Mouse (Mus musculus): Measurements from ENCODE around the gene Ces1b.
A peak's percentile ranks its signal among the peaks of the same experiment; 100 is the strongest.

The Ces1b gene

DNA sequence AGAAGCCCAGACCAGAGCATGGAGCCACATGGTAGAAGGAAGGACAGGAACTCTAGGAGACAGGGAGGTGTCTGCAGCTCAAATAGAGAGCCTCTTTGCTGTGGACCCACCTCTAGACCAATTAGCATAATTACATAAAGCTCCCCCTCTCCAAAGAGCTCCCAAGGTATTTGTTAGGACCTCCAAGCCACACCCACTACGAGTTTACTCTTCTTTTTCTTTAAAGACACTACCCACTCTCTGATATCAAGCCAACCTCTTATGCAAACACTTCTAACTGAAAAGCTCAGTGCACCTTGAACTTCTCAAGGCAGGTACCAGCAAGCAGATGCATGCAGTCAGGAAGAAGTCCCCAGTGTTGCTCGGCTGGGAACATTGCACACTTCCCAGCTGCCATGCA is at the start of gene Ces1b:
Ces1b (minus strand) TSS at position 131 of the 400 bp plus-strand sequence.
- no peak for DNase-seq

DNA sequence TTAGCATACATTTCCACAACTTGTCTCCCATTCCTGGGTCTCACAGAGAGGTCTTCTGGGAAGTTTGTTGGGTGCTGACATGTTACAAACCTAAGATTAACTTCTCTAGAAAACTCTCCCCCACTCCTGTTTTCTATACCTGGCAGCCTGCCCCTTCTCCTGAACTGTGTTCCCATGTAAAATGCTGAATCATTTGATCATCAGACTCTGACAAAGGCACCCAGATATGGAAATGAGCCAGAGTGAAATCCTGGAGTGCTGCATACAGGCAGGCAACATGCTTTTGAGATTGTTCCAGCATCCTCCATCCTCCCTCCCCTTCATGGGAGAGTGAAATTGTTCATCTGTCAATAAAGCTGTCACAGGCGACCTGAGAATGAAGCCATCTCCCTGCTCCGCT is 46.7 kb upstream of the Ces1b start:
- DNase-seq: peak; percentile 2

GRCm38 (mm10) chr8:93122005-93122404 is 42.2 kb upstream of the Ces1b start:
- DNase-seq: no peak

- DNase-seq: peak; percentile 44
These were observed 15.6 kb upstream of the Ces1b start for GRCm38 (mm10) chr8:93095376-93095775.

DNA sequence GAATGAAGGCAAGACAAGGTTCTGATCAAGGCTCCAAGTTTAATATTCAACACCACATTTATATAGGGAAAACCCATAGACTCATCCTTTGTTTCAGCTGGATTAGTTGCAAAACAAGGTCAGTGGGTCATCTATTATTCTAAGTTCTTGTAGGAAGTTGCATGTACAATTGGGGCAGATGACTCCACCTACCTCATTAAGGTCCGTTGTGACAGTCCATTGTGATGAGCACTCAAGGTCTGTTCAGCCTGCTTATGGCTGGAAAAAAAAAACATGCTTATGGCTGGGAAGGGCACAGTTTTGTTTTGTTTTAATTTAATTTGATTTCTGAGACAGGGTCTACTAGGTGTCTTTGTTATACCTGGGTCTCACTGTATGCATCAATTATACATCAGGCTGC is 11.5 kb upstream of the Ces1b start:
- DNase-seq: no peak

GRCm38 (mm10) chr8:93088686-93089122 is 8.9 kb upstream of the Ces1b start:
- no peak for DNase-seq

GRCm38 (mm10) chr8:93088193-93088592 is 8.4 kb upstream of the Ces1b start:
- DNase-seq: no peak

GRCm38 (mm10) chr8:93075251-93075650 is 4.6 kb downstream of the Ces1b start:
- DNase-seq: no peak

- no peak for DNase-seq
These were observed 16.2 kb downstream of the Ces1b start for GRCm38 (mm10) chr8:93063416-93064117.

DNA sequence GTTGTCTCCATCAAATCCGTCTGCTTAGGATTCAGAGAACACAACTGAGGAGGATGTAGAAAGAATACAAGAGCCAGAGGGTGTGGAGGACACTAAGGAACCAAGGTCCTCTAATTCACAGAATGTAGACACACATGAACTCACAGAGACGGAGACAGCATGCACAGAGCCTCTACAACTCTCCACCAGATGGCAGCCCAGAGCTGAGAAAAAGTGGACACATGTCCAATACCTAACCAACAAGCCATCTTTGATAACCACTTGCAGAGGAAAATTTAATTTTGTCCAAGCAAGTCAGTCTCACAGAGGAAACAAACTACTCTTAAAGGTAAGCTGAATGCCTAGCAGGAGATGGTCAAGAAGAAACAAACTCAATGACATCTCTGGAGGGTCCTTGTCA is 20.6 kb downstream of the Ces1b start:
- peak; percentile 56 for DNase-seq

DNA sequence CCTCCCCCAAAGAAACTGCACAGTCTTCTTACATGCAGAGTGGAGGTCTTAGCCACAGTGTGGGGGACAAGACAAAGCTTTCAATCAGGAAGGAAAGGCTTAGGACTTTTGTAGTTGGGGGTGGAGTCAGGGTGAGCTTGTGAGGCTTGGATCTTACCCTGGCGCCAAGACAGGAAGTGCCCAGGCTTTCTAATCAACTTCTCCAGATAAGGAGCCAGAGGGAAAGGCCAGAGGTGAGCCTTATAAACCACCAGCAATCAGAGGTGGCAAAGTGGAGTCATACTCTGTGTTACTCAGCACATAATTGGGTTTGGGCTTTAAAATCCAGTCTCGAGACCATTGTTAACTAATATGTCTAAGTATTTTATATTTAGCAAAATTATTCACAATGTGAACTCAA is 24.6 kb downstream of the Ces1b start:
- no peak for DNase-seq

- DNase-seq: no peak
These were observed 31.1 kb downstream of the Ces1b start for GRCm38 (mm10) chr8:93048510-93049416.

DNA sequence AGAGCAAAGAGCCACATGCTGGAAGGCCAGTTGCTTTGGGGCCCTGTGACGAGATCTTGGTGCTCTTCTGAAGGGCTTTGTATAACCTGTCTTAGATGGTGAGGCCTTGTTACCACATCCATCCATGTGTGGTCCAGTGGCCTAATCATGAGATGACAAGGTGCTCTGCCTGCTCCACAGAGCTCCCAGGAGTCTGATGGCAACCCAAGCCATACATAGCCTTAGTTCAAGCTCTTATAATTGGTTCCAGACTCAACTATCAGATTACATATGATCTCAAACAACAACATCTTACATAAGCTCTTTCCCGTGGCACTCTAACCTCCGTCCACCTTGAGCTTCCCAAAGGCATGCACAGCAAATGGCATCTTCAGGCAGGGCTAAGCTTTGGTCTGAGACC is 31.7 kb downstream of the Ces1b start, which contains the start of gene Ces1a:
Ces1a (minus strand) TSS at position 101 of the 400 bp plus-strand sequence.
- DNase-seq: no peak

DNA sequence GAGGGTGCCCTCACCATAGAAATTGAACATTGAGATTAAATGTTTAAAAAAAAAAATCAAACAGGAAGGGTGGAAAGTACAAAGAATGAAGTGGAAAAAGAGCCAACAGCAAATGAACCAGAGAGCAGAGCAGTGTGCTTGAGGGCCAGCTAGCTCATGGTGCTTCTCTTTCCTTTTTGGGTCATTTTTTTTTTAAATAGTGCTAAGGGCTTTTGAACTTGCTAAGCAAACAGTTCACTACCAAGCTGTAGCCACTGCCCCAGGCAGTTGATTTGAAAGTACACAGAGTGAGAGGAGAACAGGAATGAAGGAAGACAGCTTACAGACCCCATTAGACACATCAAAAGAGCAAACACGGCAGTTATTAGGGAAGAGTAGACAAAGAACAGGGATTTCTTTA is 36.7 kb downstream of the Ces1b start:
- DNase-seq: no peak

DNA sequence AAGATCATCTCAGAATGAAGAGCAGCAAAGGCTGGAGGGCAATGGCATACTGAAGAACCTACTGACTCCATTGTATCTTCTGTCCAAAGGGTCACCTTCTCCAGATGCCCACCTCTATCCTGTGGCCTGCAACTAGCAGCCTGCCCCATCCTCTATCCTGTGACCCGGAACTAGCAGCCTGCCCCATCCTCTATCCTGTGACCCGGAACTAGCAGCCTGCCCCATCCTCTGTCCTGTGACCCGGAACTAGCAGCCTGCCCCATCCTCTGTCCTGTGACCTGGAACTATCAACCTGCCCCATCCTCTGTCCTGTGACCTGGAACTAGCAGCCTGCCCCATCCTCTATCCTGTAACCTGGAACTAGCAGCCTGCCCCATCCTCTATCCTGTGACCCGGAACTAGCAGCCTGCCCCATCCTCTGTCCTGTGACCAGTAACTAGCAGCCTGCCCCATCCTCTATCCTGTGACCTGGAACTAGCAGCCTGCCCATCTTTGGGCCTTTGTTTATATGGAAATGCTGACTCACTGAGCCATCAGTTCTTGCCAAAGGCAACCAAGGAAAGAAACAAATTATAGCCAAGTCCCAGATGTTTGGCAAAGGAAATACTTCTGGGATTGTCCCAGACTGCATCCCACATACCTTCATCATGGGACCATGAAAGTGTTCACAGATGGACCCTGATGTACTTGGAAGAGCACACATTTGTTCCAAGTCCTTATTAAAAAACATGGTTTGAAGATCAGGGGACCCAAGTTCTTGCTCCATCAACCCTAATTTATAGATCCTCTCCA is 38.8 kb downstream of the Ces1b start:
- no peak for DNase-seq

GRCm38 (mm10) chr8:93040256-93040655 is 39.6 kb downstream of the Ces1b start:
- no peak for DNase-seq

GRCm38 (mm10) chr8:93038831-93039230 is 41.0 kb downstream of the Ces1b start:
- DNase-seq: no peak

DNA sequence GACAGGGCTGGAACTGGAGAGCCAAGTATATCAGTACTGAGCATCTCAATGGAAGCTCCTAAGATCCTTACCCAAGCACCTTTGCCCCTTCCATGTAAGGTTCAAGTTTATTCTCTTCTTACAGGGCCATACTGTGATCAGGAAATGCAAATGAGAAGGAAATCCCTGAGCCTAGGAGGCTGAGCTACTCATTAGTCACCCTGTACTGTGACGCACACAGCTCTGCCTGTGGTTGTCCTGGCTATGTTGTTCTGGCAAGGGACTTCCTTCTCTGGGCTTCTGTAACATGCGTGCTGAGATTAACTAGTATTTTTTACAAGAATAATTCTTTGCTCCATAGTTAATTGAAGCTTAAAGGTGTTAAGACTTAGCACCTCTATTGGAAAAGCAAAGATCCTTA is 49.2 kb downstream of the Ces1b start:
- no peak for DNase-seq

- DNase-seq: no peak
These were observed 58.1 kb downstream of the Ces1b start for GRCm38 (mm10) chr8:93021738-93022137.

- no peak for DNase-seq
These were observed 65.5 kb downstream of the Ces1b start for GRCm38 (mm10) chr8:93014300-93014699.

DNA sequence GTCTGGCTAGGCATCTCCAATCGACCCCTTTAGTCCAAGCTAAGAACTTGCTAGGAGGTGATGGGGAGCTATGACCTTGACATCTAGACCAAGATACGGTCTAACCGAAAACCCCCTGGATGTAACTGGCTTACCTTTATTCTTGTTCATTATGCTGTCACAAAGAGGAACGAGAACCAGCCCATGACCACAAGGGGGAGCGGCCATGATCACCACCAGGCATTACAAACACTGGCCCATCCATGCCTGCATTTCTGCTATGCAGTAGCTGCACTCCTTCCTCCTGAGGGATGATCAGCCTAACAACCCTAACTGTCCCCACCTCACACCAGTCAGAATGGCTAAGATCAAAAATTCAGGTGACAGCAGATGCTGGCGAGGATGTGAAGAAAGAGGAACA is 67.6 kb downstream of the Ces1b start:
- no peak for DNase-seq

GRCm38 (mm10) chr8:93011439-93011838 is 68.4 kb downstream of the Ces1b start:
- DNase-seq: peak; percentile 83

- peak; percentile 40 for DNase-seq
These were observed 69.5 kb downstream of the Ces1b start for GRCm38 (mm10) chr8:93010286-93010685.

All from kidney, postnatal 14 days (tissue).